Mouse (Mus musculus) heart, postnatal 0 days (tissue): Measurements from ENCODE around the gene Gcm1.

Experiments
- CTCF ChIP-seq: IDR thresholded peaks from 2 replicates; pipeline ENCODE4 v1.5.1; 2016; ENCODE audit warnings: antibody characterized with exemption, control low read depth, low read depth
- EP300 ChIP-seq: IDR thresholded peaks from 2 replicates; pipeline ENCODE4 v1.6.1; 2016; ENCODE audit warnings: antibody characterized with exemption, low read depth

- TF ChIP-seq CTCF (peak; percentile 99), EP300 (peak; percentile 77; the same call in 1 of the 2 replicates)
Measured at GRCm38 (mm10) chr9:78112770-78113537, 61.2 kb downstream of the Gcm1 start.
